Mouse (Mus musculus) cerebellum, postnatal 4 days (tissue): ENCODE data around the gene Ap1ar.
A peak's percentile ranks its signal among the peaks of the same experiment; 100 is the strongest.

Experiments
- DNase-seq, 2 experiments: peaks; one replicate each; pipeline ENCODE4 v3.0.0; 2022; ENCODE audit warnings: low spot score in 2 of 2, mixed read lengths in 1 of 2

Ap1ar gene

DNA sequence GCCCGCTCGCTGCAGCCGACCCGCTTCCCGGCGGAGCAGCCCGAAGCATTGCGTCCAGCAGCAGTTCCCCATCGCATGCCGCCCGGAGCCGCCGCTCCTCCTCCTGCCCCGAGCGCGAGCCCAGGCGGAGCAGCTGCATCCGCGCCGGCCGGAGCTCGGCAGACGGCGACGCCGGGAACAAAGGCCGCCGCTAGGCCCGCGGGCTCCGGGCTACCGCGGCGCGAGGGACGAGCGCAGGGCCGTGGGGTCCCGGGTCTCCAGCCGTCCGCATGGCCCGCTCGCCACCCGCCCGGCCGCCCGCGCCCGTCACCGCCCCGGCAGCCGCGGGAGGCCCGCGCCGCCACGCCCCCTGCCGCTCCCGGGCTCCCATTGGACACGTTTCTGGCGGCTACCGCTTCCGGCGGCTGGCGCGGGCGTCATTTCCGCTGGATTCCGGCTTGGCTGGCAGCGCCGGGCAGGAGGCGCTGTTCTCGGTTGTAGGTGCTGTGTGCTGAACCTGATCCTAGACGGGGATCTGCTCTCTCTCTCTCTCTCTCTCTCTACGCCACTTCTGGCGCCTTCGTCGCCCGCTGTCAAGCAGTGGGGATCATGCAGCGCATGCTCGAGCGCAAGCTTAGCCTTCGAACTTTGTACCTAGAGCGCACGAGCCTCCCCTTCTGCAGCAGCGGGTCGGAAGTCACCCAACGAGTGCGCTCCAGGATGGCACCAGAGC lies at the start of gene Ap1ar:
Ap1ar (minus strand) TSS at position 370 of the 712 bp plus-strand sequence.
- DNase-seq = peak; percentile 90 to 97

DNA sequence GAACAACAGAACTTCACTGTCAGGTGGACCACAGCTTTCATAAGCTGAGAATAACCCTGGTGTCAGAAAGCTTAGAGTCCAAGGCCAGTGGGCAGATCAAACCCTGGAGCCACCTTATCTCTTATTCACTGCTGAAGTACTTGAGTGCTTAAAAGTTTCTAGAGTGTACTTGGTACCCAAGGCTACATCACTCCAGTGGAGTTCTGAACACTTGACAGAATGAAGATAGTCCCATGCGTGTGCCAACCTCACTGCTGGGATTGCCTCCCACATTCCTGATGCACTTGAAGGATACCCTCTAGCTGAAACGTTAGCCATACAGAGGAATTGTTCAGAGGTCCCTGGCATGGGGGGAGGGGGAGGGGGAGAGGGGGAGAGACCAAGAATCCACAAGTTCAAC lies 44.4 kb upstream of the Ap1ar start:
- DNase-seq = no peak

DNA sequence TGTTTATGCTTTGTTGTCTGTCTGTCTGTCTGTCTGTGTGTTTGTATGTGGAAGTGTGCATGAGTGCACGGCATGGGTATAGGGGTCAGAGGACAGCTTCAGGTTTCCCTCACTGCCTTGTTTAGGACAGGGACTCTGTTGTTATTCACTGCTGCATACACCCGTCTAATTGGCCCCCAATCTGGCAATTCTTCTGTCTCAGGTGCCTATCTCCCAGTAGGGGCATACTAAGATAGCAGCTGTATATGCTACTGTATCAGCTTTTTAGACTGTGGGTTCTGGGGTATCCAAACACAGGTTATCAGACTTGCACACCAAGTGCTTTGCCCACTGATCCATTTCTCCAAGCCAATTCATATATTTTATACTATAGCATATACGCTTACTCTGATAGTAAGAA lies 42.6 kb upstream of the Ap1ar start:
- DNase-seq = no peak

DNA sequence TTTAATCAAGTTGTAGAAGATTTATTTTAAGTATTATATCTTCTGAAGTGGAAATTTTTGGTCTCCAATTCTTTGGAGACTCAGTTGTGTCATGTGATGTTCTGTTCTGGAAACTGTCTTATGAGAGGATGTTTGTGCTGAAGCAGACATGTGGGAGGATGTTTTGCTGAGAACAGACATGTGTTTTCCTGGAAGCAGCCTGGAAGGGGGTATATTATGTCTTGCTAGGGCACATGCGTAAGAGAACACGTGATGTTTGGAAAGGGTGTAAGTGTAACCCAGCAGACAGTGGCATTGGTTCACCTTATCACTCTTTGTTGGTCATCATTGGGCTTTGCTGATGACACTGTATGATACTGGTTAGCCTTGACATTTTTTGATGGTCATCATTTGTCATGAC lies 38.2 kb upstream of the Ap1ar start:
- no peak for DNase-seq

DNA sequence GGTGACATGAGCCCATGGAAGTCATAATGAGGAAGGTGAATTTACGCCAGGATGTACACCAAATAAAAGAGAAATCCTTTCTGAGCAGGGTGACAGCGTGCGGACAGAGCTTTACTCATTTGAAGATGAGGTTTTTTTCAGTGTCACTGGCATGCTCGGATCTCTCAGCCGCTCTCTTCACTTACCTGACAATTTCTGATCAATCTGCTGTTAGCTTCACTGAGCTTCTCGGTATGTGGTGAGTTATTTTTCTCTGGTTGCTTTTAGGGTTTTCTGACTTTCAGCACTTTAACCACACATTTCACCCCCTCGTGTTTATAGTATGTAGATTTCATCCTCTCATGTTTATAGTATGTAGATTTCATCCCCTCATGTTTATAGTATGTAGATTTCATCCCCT lies 37.7 kb upstream of the Ap1ar start:
- no peak for DNase-seq

DNA sequence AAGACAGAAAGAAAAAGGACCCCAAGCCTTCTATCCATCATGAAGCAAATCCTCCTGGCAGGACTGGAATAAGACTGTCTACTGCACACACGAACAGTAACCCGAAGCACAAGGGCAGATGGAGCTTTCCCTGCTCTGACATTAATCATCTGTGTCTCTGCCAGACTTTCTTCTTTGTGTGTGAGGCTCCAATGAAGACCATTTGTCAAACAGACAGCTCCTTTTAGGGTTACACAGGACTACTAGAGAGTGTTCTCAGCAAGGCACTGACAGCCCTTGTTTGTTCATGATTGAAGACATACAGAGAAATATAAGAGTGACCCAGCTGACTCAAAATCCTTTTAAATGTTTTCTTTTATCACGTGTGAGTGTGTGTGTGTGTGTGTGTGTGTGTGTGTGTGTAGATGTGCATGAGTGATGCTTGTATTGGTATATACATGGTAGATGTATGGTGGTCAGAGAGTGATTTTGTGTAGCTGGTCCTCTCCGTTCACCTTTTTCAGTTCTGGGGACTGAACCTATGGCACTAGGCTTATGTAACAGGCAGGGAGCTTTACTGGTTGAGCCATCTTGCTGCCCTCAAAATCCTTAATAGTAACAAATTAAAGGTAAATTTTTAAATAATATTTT lies 37.0 kb upstream of the Ap1ar start:
- DNase-seq = no peak

DNA sequence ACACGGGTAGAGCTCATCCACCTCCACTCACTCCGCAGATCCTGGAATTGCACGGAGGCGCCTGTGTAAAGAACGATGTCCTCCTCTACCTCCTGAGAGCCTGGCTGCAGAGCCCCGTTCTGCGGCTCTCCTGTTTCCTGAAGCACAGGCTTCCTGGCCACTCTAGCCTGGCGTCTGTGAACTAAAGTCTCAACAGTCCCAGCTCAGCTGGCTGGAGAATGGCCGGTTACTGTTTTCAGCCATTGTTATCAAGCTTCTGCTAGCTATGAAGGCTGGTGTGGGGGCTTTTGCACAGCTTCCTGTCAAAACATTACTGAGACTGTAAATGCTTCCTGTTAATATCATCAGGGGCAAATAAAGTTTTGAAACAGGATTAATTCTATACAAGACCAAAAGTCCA lies 34.3 kb upstream of the Ap1ar start:
- DNase-seq = no peak

DNA sequence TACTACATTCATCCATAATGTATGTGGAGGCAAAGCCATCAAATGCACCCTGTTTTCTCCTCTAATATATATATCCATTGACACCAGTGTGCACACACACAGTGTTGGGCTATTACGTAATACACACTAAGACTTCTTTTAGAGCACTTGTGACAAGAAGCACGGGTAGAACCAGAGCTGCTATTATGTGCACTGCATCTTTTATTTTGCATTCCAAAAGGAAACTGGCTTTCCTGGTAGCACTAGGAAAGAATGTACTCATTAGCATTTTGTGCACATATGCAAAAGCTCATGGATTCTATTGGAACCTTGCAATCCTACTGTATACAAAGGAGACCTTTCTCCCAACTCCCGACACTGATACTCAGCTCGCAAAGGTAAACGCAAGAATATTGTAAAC lies 31.6 kb upstream of the Ap1ar start:
- no peak for DNase-seq

DNA sequence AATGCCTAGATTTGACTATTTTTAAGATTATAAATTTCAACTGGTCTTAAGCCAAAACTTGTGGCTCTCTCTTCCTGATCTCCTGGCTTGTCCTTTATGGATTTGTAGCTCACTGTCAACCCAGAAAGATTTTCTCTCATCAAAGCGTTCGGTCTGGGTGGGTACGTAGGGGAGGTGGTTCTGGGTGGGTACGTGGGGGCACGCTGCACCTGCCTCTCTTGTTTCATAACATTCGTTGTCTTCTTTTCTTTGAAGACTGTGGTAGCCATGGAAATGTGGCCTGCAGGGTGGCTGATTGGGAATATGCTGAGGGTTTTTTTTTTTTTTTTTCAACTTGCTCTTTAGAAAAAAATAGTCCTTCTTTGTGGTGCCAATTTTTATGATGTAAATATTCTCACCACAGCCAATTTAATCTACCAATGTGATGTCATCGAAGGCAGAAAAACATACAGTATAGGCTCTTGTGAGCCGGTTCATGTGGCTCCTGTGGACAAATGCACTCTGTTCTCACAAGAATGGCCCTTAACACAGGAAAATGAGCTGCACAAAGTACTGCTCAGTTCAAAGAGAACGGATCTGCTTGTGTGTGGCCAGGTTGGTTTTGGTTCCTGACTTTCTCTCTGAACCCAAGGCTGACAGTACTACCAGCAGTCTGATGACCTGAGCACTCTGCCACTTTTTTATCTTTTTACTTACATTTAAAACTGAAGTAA lies 30.9 kb upstream of the Ap1ar start:
- DNase-seq = no peak

DNA sequence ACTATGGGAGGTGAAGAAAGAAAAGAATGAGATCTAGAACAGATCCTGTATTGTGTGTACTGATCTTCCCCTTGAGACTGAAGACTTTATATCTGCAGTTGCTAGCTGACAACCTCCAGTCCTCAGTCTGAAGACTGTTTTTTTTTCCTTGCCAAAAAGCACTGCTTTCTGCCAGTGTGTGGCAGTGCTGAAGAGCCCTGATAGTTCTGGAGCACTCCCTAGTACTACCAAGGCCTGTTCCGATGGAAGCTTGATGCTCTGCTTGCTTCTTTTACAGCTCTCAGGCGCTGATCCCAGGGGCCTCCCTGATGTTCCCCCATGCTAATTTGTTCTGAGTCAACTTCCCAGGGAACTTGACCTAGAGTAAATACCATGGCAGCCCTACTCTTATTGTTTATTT lies 26.9 kb upstream of the Ap1ar start:
- no peak for DNase-seq

DNA sequence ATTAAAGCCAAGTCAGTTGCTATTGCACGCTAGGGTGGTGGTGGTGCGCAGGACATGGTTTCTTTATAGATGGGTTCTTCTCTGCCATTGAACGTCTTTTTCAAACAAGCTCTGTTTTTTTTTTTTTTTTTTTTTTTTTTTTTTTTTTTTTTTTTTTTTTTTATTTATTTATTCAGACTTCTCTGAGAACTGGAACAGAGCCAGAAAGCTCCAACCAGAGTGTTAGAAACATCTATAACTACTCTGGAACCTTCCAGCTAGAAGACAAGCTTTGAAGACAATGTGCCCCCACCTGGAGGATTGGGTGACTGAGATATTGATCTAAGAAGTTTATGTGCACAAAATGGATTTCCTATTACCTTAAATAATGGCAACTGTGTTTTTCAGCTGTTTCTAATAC lies 26.2 kb upstream of the Ap1ar start:
- no peak for DNase-seq

DNA sequence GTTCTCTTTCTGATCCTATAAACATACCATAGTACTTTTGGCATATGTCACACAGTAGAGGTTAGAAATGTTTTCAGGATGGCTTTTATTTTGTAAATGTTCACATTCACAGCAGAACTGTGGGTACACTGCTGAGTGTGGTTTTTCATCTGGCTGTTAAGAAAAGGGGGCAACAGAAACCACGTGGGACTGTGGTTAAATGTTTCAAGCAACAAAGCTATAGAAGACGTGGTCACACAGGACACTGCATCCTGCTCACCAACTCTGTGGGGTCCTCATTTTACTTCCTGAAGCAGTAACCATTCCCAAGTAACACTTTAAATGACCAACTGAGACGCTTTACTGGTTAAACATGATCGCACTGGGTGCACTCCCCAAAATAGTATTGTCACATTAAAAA lies 25.2 kb upstream of the Ap1ar start:
- no peak for DNase-seq

DNA sequence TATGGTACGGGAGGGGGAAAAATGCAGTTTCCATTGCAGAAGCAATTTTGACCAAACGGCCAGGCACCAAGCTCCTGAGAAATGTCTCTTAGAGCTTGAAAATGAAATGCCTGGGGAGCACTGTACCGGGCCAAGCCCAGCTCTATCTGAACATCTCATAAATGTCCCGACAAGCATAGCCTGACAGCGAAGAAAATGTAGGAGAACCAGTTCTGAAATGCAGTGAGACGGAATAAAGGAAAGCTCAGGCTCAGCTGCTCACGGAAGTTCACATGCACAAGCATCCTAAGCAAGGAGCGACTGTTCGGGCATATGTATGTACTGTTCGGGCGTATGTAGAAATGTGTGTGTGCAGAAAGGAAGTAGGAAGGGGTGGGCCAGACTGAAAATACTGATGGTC lies 24.0 kb upstream of the Ap1ar start:
- DNase-seq = no peak

DNA sequence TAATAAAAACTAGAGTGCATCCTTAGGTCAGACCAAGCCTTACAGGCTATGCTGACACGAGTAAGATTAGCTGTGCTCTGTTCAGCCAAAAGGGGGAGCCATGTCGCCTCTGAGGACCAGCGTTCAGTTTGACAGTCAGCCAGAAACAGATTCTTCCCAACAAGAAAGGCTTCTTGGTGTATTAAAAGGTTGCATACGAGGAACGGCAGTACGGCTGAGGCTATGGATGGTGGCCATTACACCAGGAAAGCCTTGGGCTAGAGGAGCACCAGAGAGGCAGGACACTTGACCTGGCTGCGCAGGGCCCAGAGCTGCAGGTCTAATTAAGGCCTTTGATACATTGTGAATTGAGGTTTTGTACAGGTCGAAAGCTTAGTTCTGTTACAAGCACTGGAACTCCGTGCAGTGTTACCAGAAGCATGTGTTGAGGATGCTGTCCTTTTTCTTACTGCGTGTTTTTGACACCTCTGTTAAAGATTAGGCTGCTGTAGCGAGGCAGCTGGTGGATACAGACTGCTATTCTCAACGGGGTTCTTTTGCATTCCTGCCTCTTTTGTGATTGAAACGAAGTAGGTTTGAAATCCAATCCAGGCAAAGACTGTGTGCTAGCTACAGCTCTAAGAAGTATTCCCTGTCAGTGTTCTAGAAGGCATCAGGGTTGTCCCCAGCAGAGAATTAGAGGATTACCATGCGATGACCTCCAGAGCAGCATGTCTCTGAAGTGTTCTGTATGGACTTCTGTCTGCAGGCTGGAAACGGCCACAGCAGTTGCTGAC lies 16.3 kb upstream of the Ap1ar start:
- DNase-seq = peak; percentile 38 to 73

DNA sequence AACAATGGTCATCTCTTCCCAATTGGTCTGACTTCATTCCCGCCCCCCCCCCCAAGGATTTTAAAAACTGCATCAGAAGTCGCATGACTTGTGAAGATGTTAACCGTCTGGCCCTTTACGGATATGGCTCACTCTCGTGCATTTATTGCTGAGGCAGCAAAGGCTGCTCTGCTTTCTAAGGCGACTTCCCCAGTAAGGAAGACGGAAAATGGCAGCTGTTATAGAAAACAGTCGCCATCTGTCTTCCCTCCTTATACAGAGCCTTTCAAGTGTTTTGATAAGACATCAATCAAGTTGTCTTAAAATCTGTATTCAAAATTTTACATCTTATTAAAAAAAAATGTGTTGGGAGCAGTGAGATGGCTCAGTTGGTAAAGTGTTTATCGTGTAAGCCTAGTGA lies 15.4 kb upstream of the Ap1ar start:
- no peak for DNase-seq

DNA sequence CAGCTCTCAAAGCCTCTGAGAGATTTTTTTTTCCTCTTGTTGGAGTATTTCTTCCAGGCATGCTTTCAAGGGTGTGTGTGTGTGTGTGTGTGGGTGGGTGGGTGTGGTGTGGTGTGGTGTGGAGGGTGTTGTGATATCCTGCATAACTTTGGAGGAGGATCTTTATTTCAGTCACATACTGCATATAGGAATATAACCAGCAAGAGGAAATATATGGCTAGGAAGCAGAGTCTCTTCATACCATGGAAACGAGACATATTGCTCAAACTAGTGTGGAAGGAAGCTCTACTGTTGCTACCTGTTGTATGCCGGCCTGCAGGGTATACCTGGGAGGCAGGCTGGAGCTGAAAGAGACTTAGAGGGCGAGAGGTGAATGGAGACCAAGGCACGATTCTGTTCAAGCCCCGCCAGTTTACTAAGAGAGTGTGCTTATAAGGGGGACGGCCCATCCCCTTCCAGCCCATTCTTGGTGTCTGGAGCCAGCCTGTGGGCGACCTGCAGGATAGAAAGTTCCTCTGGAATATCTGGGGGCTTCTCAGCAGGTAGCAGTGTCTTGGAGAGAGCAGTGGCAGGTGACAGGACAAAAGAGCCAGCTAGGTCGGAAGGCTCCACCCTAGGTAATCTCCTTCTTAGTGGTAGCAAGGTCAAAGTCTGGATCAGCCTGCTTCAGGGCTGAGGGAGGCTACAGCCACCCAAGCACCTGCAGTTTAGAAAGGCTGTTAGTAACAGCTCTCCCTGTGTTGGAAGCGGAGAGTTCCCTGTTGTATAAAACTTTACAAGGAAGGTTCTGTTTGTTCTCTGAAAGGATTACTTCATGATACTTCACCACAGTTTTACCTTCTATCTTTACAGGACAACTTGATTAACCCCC lies 13.7 kb upstream of the Ap1ar start:
- no peak for DNase-seq

DNA sequence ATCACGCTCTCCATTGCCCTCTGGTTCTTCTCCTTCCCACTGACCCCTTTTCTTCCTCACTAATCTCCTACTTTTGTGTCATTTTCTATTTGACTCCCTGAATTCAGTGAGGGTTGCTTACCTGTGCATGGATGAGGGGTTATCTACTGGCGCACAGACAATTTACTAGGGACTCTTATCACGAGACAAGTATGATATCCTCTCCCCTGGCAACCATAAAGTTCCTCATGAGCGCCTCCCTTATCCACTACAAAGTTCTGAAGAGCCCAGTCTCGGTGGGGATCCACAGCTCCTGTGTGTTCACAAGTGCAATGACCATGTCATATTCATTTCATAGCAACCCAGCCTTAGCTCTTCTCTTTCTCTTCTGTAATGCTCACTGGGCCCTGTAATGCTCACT lies 12.6 kb upstream of the Ap1ar start:
- DNase-seq = no peak

DNA sequence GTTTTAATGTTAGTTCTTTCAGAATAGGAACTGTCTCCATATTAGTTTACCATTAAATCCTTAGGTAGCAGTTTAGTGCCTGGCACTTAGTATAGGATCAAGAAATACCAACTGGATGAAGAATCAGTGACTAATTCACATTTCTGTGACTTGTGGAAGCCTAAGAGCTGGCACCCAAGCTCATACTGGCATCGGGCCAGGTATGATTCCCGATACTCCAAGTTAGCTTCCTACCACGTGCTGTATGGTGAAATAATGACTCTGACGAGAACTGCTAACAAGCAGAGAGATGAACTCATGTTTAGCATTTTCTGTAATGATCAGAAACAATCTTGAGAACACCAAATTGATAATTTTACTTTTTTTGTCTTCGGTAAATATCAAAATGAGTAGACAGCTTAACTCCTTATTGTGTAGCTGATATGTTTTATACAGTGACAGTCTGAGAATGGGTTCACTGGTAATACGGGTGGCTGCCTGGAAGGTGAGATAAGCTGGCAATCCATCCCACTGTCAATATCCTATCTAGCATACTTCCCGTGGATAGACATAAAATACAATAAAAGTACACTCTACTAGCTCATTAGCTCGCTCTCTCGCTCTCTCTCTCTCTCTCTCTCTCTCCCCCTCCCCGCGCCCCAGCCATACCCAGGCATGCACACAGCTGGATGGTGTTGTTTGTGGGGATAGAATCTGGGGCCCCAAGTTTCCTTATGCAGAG lies 10.9 kb upstream of the Ap1ar start:
- no peak for DNase-seq

DNA sequence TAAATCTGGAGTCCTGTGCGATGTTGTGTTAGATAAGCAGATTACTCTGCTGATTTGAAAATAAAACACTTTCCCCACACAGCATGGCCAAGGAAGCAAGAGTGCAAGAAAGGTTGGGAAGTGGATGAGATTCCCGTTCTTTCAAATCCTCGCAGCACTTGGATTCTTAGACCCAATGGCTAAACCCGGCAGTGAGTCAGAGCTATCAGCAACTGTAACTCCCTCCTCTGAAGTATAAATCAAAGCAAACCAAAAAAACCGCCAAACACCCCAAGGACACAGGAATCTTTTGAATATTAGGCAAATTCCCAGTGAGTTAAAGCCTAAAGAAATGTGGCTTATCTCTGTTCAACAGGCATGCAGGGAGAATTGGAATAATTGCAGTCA lies 6.6 kb upstream of the Ap1ar start:
- DNase-seq = no peak

DNA sequence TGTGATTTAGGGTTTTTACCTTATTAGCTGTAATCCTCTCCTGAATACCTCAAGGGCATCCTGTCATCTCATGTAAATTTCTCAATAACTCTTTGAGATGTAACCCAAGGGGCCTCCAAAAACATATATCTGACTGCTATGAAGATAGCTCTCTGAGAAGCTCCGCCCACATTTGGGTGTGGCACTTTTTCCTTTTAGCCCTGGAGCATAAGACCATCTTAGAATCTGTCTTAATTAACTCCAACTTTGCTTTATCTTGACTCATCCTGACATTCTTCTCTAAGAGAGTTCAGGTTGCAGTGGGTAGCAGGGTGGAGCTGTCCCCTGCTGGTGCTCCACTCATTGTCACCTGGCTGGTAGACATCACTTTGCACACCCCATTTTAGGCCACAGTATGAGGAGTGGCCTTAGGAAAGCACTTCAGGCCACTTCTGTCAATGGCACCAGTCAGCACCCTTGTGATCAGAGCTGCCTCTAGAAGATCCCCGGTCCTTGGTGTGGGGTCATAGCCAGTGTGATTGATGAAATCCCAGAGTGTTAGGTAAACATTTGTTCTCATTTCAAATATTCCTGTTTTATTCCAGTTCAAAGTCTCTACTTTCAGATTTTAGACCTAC lies 6.1 kb upstream of the Ap1ar start:
- no peak for DNase-seq
